Mouse (Mus musculus): ENCODE data around the gene Hivep3. TPM values are rescaled to one million over a fixed set of nuclear protein-coding genes. Genes with fewer than 3 reads are reported as not detected.

The Hivep3 gene
- polyA plus RNA-seq, 1 experiment from 2014 or later: 3.2 TPM

- WGBS: 55% methylated on average over 3 of the region's 3 CpGs
- Histone ChIP-seq H3K27me3 (ENCODE audit: insufficient read depth, poor library complexity, severe bottlenecking) (peaks cover 29% of the 10 kb centered on the region), H3K36me3 (no peaks in the 10 kb centered on the region), H3K27ac (no peak overlapping the region), H3K4me1 (peaks cover 13% of the 10 kb centered on the region), H3K9me3 (no peaks in the 10 kb centered on the region), H3K4me3 (no peak overlapping the region)
- no peak for DNase-seq (ENCODE audit: low spot score)
These were observed 288.8 kb downstream of the Hivep3 start for GRCm38 (mm10) chr4:120022392-120022791.

GRCm38 (mm10) chr4:120023221-120023840 is 289.7 kb downstream of the Hivep3 start:
- Histone ChIP-seq H3K4me1 (peaks cover 19% of the 10 kb centered on the region), H3K9me3 (no peaks in the 10 kb centered on the region), H3K27me3 (ENCODE audit: insufficient read depth, poor library complexity, severe bottlenecking) (peaks cover 36% of the 10 kb centered on the region), H3K4me3 (no peak overlapping the region), H3K27ac (no peak overlapping the region), H3K36me3 (no peaks in the 10 kb centered on the region)
- WGBS: 89% methylated on average over 4 of the region's 4 CpGs
- no peak for DNase-seq (ENCODE audit: low spot score)

GRCm38 (mm10) chr4:120024071-120024470 is 290.5 kb downstream of the Hivep3 start:
- no peak for DNase-seq (ENCODE audit: low spot score)
- 33% methylated on average over 10 of the region's 10 CpGs for WGBS

GRCm38 (mm10) chr4:120027671-120028070 is 294.1 kb downstream of the Hivep3 start:
- no peak for DNase-seq (ENCODE audit: low spot score)
- no peaks in the 10 kb centered on the region for H3K36me3 ChIP-seq
- peaks cover 50% of the 10 kb centered on the region for H3K27me3 ChIP-seq (ENCODE audit: insufficient read depth, poor library complexity, severe bottlenecking)
- no peak overlapping the region for H3K4me3 ChIP-seq
- no peak overlapping the region for H3K27ac ChIP-seq
- no peaks in the 10 kb centered on the region for H3K9me3 ChIP-seq
- H3K4me1 ChIP-seq: peaks cover 28% of the 10 kb centered on the region
- WGBS: 80% methylated on average over 1 of the region's 1 CpGs

More at GRCm38 (mm10) chr4:120024071-120024470, 290.5 kb downstream of the Hivep3 start:
- H3K4me1 ChIP-seq: peaks cover 19% of the 10 kb centered on the region
- no peak overlapping the region for H3K4me3 ChIP-seq
- peaks cover 36% of the 10 kb centered on the region for H3K27me3 ChIP-seq (ENCODE audit: insufficient read depth, poor library complexity, severe bottlenecking)
- H3K36me3 ChIP-seq: no peaks in the 10 kb centered on the region
- H3K9me3 ChIP-seq: no peaks in the 10 kb centered on the region
- H3K27ac ChIP-seq: no peak overlapping the region

- Histone ChIP-seq H3K36me3 (no peaks in the 10 kb centered on the region), H3K4me1 (peaks cover 22% of the 10 kb centered on the region), H3K9me3 (no peaks in the 10 kb centered on the region), H3K27me3 (ENCODE audit: insufficient read depth, poor library complexity, severe bottlenecking) (peaks cover 55% of the 10 kb centered on the region), H3K27ac (no peak overlapping the region), H3K4me3 (no peak overlapping the region)
- WGBS: 70% methylated on average over 1 of the region's 1 CpGs
- no peak for DNase-seq (ENCODE audit: low spot score)
These were observed 296.4 kb downstream of the Hivep3 start for GRCm38 (mm10) chr4:120029937-120030336.

- H3K36me3 ChIP-seq: no peaks in the 10 kb centered on the region
- peaks cover 79% of the 10 kb centered on the region for H3K27me3 ChIP-seq (ENCODE audit: insufficient read depth, poor library complexity, severe bottlenecking)
- peak overlapping the region; percentile 76 for H3K27ac ChIP-seq
- peaks cover 20% of the 10 kb centered on the region for H3K4me1 ChIP-seq
- DNase-seq (ENCODE audit: low spot score): peak; percentile 85
- WGBS: 14% methylated on average over 70 of the region's 70 CpGs
- no peaks in the 10 kb centered on the region for H3K9me3 ChIP-seq
- peak overlapping the region; percentile 74 for H3K4me3 ChIP-seq
These were observed 298.9 kb downstream of the Hivep3 start for GRCm38 (mm10) chr4:120032320-120032983.

GRCm38 (mm10) chr4:120032984-120033355 is 299.4 kb downstream of the Hivep3 start:
- Histone ChIP-seq H3K4me1 (peaks cover 15% of the 10 kb centered on the region), H3K4me3 (peak overlapping the region; percentile 74), H3K9me3 (no peaks in the 10 kb centered on the region), H3K36me3 (no peaks in the 10 kb centered on the region), H3K27me3 (ENCODE audit: insufficient read depth, poor library complexity, severe bottlenecking) (peaks cover 80% of the 10 kb centered on the region), H3K27ac (peak overlapping the region; percentile 76)
- DNase-seq (ENCODE audit: low spot score): no peak
- WGBS: under 1% methylated on average over 38 of the region's 38 CpGs

GRCm38 (mm10) chr4:120036294-120036693 is 302.7 kb downstream of the Hivep3 start:
- H3K4me1 ChIP-seq: peaks cover 15% of the 10 kb centered on the region
- H3K27me3 ChIP-seq (ENCODE audit: insufficient read depth, poor library complexity, severe bottlenecking): peaks cover 70% of the 10 kb centered on the region

GRCm38 (mm10) chr4:120037007-120037406 is 303.4 kb downstream of the Hivep3 start:
- DNase-seq (ENCODE audit: low spot score): no peak
- Histone ChIP-seq H3K9me3 (no peaks in the 10 kb centered on the region), H3K4me3 (no peak overlapping the region), H3K27ac (no peak overlapping the region), H3K27me3 (ENCODE audit: insufficient read depth, poor library complexity, severe bottlenecking) (peaks cover 63% of the 10 kb centered on the region), H3K36me3 (no peaks in the 10 kb centered on the region), H3K4me1 (peaks cover 11% of the 10 kb centered on the region)
- 43% methylated on average over 7 of the region's 7 CpGs for WGBS

More at GRCm38 (mm10) chr4:120036294-120036693, 302.7 kb downstream of the Hivep3 start:
- no peak for DNase-seq (ENCODE audit: low spot score)
- 81% methylated on average over 4 of the region's 4 CpGs for WGBS
- Histone ChIP-seq H3K4me3 (no peak overlapping the region), H3K27ac (no peak overlapping the region), H3K9me3 (no peaks in the 10 kb centered on the region), H3K36me3 (no peaks in the 10 kb centered on the region)

GRCm38 (mm10) chr4:120041520-120041919 is 307.9 kb downstream of the Hivep3 start:
- no peaks in the 10 kb centered on the region for H3K9me3 ChIP-seq
- 73% methylated on average over 2 of the region's 2 CpGs for WGBS
- no peaks in the 10 kb centered on the region for H3K36me3 ChIP-seq
- no peak overlapping the region for H3K27ac ChIP-seq
- no peak overlapping the region for H3K4me3 ChIP-seq
- H3K27me3 ChIP-seq (ENCODE audit: insufficient read depth, poor library complexity, severe bottlenecking): peaks cover 22% of the 10 kb centered on the region
- H3K4me1 ChIP-seq: peaks cover 13% of the 10 kb centered on the region; the same call in 1 of the 2 replicates
- DNase-seq (ENCODE audit: low spot score): no peak

GRCm38 (mm10) chr4:120042480-120042879 is 308.9 kb downstream of the Hivep3 start:
- WGBS: 81% methylated on average over 7 of the region's 7 CpGs
- Histone ChIP-seq H3K27me3 (ENCODE audit: insufficient read depth, poor library complexity, severe bottlenecking) (peaks cover 14% of the 10 kb centered on the region; the same call in 1 of the 2 replicates), H3K9me3 (no peaks in the 10 kb centered on the region)

GRCm38 (mm10) chr4:120044612-120045011 is 311.0 kb downstream of the Hivep3 start:
- peaks cover 31% of the 10 kb centered on the region for H3K4me1 ChIP-seq
- H3K27me3 ChIP-seq (ENCODE audit: insufficient read depth, poor library complexity, severe bottlenecking): no peaks in the 10 kb centered on the region
- H3K36me3 ChIP-seq: no peaks in the 10 kb centered on the region
- no peaks in the 10 kb centered on the region for H3K9me3 ChIP-seq
- H3K27ac ChIP-seq: no peak overlapping the region
- no peak overlapping the region for H3K4me3 ChIP-seq
- WGBS: 81% methylated on average over 5 of the region's 5 CpGs
- DNase-seq (ENCODE audit: low spot score): no peak

More at GRCm38 (mm10) chr4:120042480-120042879, 308.9 kb downstream of the Hivep3 start:
- Histone ChIP-seq H3K4me1 (peaks cover 22% of the 10 kb centered on the region), H3K27ac (no peak overlapping the region), H3K4me3 (no peak overlapping the region), H3K36me3 (no peaks in the 10 kb centered on the region)
- no peak for DNase-seq (ENCODE audit: low spot score)

GRCm38 (mm10) chr4:120045131-120045537 is 311.6 kb downstream of the Hivep3 start:
- no peak for DNase-seq (ENCODE audit: low spot score)
- Histone ChIP-seq H3K27me3 (ENCODE audit: insufficient read depth, poor library complexity, severe bottlenecking) (no peaks in the 10 kb centered on the region), H3K4me3 (no peak overlapping the region), H3K27ac (peak overlapping the region; percentile 22; the same call in 1 of the 2 replicates), H3K9me3 (no peaks in the 10 kb centered on the region), H3K36me3 (no peaks in the 10 kb centered on the region), H3K4me1 (peaks cover 31% of the 10 kb centered on the region)
- 74% methylated on average over 5 of the region's 5 CpGs for WGBS
